Mouse (Mus musculus) limb, embryonic 11.5 days (tissue): ENCODE measurements around the gene Gar1. TPM values are rescaled to one million over a fixed set of nuclear protein-coding genes. Genes with fewer than 3 reads are reported as not detected.

Experiments used
- ATAC-seq: fragments of 200-750 bp; cut with Nextera tagmentation; 2 replicates; pipeline ENCODE4 v1.8.0; 2017; ENCODE audit warnings: low read depth; ENCODE audit not compliant: insufficient number of reproducible peaks, low FRiP score, low TSS enrichment
- DNase-seq: peaks from one replicate; pipeline ENCODE4 v3.0.0-alpha.2; 2015; ENCODE audit warnings: low spot score
- H3K27ac ChIP-seq: fragments of 300-500 bp; sonication (generic); replicated peaks from 2 replicates; pipeline ENCODE4 v1.5.1; 2014; ENCODE audit warnings: low read depth, mild to moderate bottlenecking, low read length
- H3K27me3 ChIP-seq: fragments of 300-500 bp; sonication (generic); 2 replicates; pipeline ENCODE4 v1.6.1; 2014; ENCODE audit warnings: mild to moderate bottlenecking, low read length, mixed read lengths; ENCODE audit not compliant: control insufficient read depth, insufficient read depth
- H3K36me3 ChIP-seq: fragments of 300-500 bp; sonication (generic); 2 replicates; pipeline ENCODE4 v1.6.1; 2014; ENCODE audit warnings: mild to moderate bottlenecking, low read length, moderate library complexity, mixed read lengths; ENCODE audit not compliant: control insufficient read depth, insufficient read depth
- H3K4me1 ChIP-seq: fragments of 300-500 bp; sonication (generic); 2 replicates; pipeline ENCODE4 v1.6.1; 2014; ENCODE audit warnings: low read length, mixed read lengths; ENCODE audit not compliant: control insufficient read depth, insufficient read depth
- H3K4me2 ChIP-seq: fragments of 300-500 bp; sonication (generic); 2 replicates; pipeline ENCODE4 v1.6.1; 2014; ENCODE audit warnings: low read depth, mild to moderate bottlenecking, moderate library complexity; ENCODE audit not compliant: severe bottlenecking
- H3K4me3 ChIP-seq: fragments of 300-500 bp; sonication (generic); 2 replicates; pipeline ENCODE4 v1.5.1; 2014; ENCODE audit warnings: low read depth, low read length
- H3K9ac ChIP-seq: fragments of 300-500 bp; sonication (generic); 2 replicates; pipeline ENCODE4 v1.6.1; 2014; ENCODE audit warnings: mild to moderate bottlenecking, low read length
- H3K9me3 ChIP-seq: fragments of 300-500 bp; sonication (generic); 2 replicates; pipeline ENCODE4 v1.6.1; 2016; ENCODE audit warnings: low read length; ENCODE audit not compliant: control insufficient read depth
- WGBS: fragments of 180-500 bp; shearing (Covaris S2); extraction: QIAGEN DNeasy Blood & Tissue Kit; methylation state at CpG from one replicate; pipeline ENCODE4 v1.1.7; 2014; 5-methylcytosine and 5-hydroxymethylcytosine counted together
- polyA plus RNA-seq: library from polyadenylated mRNA; unstranded; fragments of >200 nt; fragmentation: Nextera tagmentation; extraction: Ambion mirVana; gene quantifications from 2 replicates; pipeline ENCODE4 v1.2.1, GENCODE M21; 2014

Gar1 gene
- polyA plus RNA-seq, 1 experiment from 2014 or later: 44.1 TPM

DNA sequence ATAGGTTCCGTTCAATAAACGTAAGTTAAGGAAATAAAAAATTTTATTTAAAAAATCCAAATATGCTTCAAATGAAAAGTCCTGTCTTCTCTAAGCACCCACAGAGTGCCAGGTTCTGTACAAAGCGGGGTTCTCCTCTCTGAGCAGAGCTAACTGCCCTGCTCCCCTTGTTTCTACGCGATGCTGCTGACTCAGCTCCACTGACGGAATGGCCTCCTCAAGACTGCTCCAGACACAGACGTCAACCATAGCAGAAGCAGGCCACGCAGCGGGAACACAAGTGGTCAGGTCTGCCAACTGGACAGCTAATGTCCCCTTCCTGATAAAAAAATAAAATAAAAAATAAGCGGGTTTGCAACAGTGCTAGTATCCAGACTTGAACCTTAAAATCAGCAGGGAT, 6.3 kb downstream of the Gar1 start:
- DNase-seq: no peak
- Histone ChIP-seq H3K27ac (no peak overlapping the region), H3K4me1 (peaks cover 3% of the 10 kb centered on the region), H3K4me2 (no peak overlapping the region), H3K4me3 (no peak overlapping the region), H3K9me3 (no peaks in the 10 kb centered on the region), H3K36me3 (peaks cover 15% of the 10 kb centered on the region), H3K9ac (no peak overlapping the region), H3K27me3 (no peaks in the 10 kb centered on the region)
- WGBS: 91% methylated on average over 10 of the region's 10 CpGs
- ATAC-seq: no peak

DNA sequence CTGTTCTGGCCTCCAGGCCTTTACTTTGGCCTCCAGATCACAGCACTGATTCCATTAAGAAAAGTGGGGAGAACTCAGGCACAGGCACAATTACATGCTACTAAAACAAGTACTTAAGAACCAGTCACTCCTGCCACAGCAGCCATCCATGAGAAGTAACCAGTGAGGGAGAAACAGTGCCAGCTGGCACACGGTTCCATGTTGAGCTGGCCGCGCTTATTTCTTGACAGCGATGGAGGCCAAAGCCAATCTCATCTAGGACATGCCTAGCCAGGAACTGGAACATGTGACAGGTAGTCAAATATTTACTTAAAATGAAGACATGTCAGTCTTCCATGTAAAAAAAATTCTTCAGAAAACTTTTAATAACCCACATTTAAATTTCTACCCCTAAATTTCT, 7.0 kb downstream of the Gar1 start:
- no peak overlapping the region for H3K9ac ChIP-seq
- no peak overlapping the region for H3K4me2 ChIP-seq
- no peaks in the 10 kb centered on the region for H3K27me3 ChIP-seq
- H3K27ac ChIP-seq: no peak overlapping the region
- WGBS: 96% methylated on average over 4 of the region's 4 CpGs
- H3K4me3 ChIP-seq: no peak overlapping the region
- ATAC-seq (no peak), DNase-seq (no peak)
- peaks cover 15% of the 10 kb centered on the region for H3K36me3 ChIP-seq
- H3K9me3 ChIP-seq: no peaks in the 10 kb centered on the region
- H3K4me1 ChIP-seq: no peaks in the 10 kb centered on the region

DNA sequence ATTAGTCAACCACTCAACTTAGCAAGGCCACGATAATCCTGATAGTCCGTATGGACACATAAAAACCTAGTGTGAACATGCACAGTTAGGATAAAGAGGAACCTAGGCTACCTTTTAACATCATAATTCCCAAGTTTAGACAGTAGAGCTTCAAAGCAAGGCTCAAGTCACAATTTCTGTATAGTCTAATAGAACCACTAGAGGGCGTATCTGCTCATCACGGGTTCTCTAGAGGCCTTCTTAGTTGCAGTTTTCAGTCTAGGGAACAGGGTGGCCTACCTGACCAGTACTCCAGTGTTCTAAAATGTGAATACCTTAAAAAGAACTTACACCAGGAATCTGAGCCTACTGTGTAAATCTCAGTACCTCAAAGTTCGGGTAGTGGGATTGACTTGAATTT, 7.9 kb downstream of the Gar1 start:
- Histone ChIP-seq H3K4me3 (no peak overlapping the region), H3K4me2 (no peak overlapping the region), H3K4me1 (no peaks in the 10 kb centered on the region), H3K27ac (no peak overlapping the region), H3K27me3 (no peaks in the 10 kb centered on the region), H3K9me3 (no peaks in the 10 kb centered on the region), H3K36me3 (peaks cover 11% of the 10 kb centered on the region), H3K9ac (no peak overlapping the region)
- ATAC-seq (no peak), DNase-seq (no peak)
- 60% methylated on average over 5 of the region's 5 CpGs for WGBS

DNA sequence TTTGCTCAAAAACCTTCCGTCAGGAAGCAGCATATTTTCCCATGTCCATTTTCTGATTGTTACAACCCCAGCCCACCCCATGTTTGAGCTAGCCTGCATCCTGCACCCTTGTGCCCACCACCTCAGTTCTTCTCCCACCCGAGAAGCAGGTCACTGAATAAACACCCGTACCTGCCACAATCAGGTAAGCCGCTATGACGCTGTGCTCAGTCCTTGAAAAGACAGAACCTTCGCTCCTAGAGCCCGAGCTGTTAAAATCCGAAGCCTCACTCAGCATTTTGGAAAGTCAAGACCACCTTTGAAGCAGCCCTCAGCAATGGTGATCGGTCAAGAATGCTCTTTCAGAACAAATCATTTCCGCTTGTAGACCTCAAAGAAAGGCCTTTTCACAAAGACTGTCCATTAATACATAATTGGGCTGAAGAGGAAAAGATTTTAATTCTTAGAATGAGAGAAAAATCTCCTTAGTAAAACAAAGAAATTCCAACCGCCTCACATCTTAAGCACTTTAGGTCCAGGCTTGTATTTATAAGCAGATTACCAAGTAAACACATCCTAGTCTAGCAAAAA, 8.9 kb downstream of the Gar1 start, which contains the start of gene Rrh:
Gene Rrh, minus strand, starts transcription at position 382 of the 570 bp plus-strand sequence.
- H3K9me3 ChIP-seq: no peaks in the 10 kb centered on the region
- no peak for DNase-seq
- WGBS: 94% methylated on average over 11 of the region's 11 CpGs
- peaks cover 9% of the 10 kb centered on the region for H3K36me3 ChIP-seq
- no peaks in the 10 kb centered on the region for H3K4me1 ChIP-seq
- ATAC-seq: no peak
- H3K27ac ChIP-seq: no peak within 1 kb of the TSS
- H3K27me3 ChIP-seq: no peaks in the 10 kb centered on the region
- no peak within 1 kb of the TSS for H3K4me3 ChIP-seq
- no peak within 1 kb of the TSS for H3K9ac ChIP-seq
- no peak within 1 kb of the TSS for H3K4me2 ChIP-seq

DNA sequence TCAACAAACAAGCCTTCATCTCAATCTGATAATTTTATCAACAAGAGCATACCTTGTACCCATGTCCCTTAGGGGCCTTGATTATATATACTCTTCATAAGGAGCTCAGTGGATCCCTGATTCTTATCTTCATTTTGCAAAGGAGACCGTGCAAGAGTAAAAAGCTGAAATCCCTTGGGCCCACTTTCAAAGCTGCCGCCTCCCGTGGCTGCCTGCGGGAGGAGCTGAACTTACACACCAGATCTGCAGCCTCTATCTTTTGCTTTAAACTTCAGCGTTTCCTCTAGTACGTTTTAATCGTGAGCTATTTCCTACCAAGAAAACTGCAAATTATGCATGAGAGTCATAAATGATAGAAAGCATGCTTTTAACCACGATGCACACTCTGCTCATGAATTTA, 9.5 kb downstream of the Gar1 start:
- H3K36me3 ChIP-seq: peaks cover 9% of the 10 kb centered on the region
- no peaks in the 10 kb centered on the region for H3K9me3 ChIP-seq
- no peak overlapping the region for H3K27ac ChIP-seq
- DNase-seq (no peak), ATAC-seq (no peak)
- H3K9ac ChIP-seq: no peak overlapping the region
- 87% methylated on average over 8 of the region's 8 CpGs for WGBS
- no peak overlapping the region for H3K4me2 ChIP-seq
- no peaks in the 10 kb centered on the region for H3K4me1 ChIP-seq
- H3K4me3 ChIP-seq: no peak overlapping the region
- H3K27me3 ChIP-seq: no peaks in the 10 kb centered on the region

DNA sequence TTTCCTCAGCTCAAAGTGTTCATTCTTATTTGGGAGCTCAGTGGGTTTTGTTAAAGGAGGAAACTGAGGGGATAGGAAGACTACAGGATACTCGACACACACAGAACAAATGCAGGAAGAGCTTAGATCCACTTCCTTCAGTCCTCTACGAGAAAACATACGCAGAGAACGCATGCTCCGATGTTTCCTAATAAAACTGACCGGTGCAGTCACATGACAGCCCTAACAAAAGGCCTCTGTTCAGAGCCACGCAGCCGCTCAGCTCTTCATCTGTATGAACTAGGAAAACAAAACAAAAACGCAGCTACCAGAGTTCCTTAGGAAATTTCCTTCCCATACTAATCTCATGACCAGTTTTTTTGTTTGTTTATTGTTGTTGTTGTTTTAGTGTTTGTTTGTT, 10.3 kb downstream of the Gar1 start:
- Histone ChIP-seq H3K9ac (no peak overlapping the region), H3K4me2 (no peak overlapping the region), H3K4me3 (no peak overlapping the region), H3K9me3 (no peaks in the 10 kb centered on the region), H3K4me1 (no peaks in the 10 kb centered on the region), H3K27ac (no peak overlapping the region), H3K36me3 (peaks cover 9% of the 10 kb centered on the region), H3K27me3 (no peaks in the 10 kb centered on the region)
- no peak for ATAC-seq
- 84% methylated on average over 9 of the region's 9 CpGs for WGBS
- no peak for DNase-seq

DNA sequence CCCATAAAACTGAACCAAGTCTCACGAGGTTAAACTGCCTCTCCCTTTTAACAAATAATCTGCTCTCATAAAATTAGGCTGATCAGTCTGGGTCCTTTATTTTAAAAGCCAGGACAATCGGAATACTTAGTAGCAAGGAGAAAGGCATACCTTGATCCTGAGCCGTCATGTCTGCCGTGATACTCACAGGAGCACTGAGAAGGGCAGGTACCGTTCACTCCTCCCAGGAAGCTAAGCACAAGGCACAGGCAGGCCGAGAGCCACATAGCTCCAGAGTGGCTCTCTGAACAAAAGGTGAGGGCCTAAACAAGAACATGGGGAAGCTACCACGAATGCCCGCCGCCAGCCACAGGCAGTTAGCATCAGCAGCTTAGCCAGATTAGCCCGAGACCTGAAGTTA, 27.4 kb downstream of the Gar1 start, which contains the start of gene Lrit3:
Gene Lrit3, minus strand, starts transcription at position 266 of the 400 bp plus-strand sequence.
- no peaks in the 10 kb centered on the region for H3K36me3 ChIP-seq
- 81% methylated on average over 10 of the region's 10 CpGs for WGBS

DNA sequence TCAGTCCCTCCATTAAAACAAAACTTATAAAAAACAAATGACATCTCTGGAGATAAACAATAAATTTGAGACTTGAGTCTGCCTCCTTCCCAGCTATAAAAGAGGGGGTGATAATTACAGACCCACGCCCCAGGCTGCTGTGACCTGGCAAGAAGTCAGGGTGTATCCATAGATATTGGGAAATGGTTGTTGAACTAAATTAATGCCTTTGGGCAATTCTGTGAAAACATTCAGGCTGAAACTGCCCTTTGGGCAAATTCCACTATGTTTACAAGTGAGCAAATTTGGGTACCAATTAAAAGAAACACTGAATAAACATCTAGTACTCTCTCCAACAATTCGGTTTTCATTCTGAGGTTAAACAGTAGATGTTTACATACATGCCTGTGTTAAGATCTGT, 32.2 kb downstream of the Gar1 start:
- Histone ChIP-seq H3K9ac (no peak overlapping the region), H3K4me1 (no peaks in the 10 kb centered on the region), H3K4me2 (no peak overlapping the region), H3K27me3 (no peaks in the 10 kb centered on the region), H3K27ac (no peak overlapping the region), H3K4me3 (no peak overlapping the region), H3K9me3 (no peaks in the 10 kb centered on the region), H3K36me3 (no peaks in the 10 kb centered on the region)
- ATAC-seq: no peak
- 78% methylated on average over 2 of the region's 2 CpGs for WGBS
- no peak for DNase-seq

More for the DNA sequence above, 27.4 kb downstream of the Gar1 start, which contains the start of gene Lrit3:
- Histone ChIP-seq H3K27ac (no peak within 1 kb of the TSS), H3K4me1 (no peaks in the 10 kb centered on the region), H3K9me3 (no peaks in the 10 kb centered on the region), H3K4me3 (no peak within 1 kb of the TSS), H3K4me2 (no peak within 1 kb of the TSS), H3K9ac (no peak within 1 kb of the TSS), H3K27me3 (no peaks in the 10 kb centered on the region)
- no peak for ATAC-seq
- DNase-seq: no peak

DNA sequence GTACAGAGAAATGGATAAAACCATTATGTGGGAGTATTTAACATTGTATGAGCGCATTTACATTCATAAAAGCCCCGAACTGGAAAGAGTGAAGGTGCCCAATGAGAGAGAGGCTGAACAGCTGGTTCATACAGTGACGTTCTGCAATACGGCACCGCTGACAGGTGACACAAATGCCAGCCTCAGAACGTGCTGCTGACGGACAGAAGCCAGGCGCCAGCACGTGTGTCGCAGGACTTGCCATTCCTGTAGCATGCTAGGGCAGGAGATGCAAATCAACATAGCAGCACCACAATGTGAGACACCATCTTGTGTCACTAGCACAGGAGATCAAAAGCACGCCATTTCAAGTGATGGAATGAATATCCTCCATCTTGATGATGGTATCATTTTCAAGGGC, 32.6 kb downstream of the Gar1 start:
- Histone ChIP-seq H3K4me1 (no peaks in the 10 kb centered on the region), H3K4me3 (no peak overlapping the region), H3K9ac (no peak overlapping the region), H3K36me3 (no peaks in the 10 kb centered on the region), H3K4me2 (no peak overlapping the region), H3K27me3 (no peaks in the 10 kb centered on the region), H3K27ac (no peak overlapping the region), H3K9me3 (no peaks in the 10 kb centered on the region)
- DNase-seq (no peak), ATAC-seq (no peak)
- WGBS: 76% methylated on average over 11 of the region's 11 CpGs
